Mouse (Mus musculus): ENCODE data around the gene BC024978. TPM values are rescaled to one million over a fixed set of nuclear protein-coding genes. Genes with fewer than 3 reads are reported as not detected.
A peak's percentile ranks its signal among the peaks of the same experiment; 100 is the strongest.

The BC024978 gene
- polyA plus RNA-seq (2014; fragmentation: Nextera tagmentation; extraction: Ambion mirVana), result 3.6 TPM in 2 replicates

DNA sequence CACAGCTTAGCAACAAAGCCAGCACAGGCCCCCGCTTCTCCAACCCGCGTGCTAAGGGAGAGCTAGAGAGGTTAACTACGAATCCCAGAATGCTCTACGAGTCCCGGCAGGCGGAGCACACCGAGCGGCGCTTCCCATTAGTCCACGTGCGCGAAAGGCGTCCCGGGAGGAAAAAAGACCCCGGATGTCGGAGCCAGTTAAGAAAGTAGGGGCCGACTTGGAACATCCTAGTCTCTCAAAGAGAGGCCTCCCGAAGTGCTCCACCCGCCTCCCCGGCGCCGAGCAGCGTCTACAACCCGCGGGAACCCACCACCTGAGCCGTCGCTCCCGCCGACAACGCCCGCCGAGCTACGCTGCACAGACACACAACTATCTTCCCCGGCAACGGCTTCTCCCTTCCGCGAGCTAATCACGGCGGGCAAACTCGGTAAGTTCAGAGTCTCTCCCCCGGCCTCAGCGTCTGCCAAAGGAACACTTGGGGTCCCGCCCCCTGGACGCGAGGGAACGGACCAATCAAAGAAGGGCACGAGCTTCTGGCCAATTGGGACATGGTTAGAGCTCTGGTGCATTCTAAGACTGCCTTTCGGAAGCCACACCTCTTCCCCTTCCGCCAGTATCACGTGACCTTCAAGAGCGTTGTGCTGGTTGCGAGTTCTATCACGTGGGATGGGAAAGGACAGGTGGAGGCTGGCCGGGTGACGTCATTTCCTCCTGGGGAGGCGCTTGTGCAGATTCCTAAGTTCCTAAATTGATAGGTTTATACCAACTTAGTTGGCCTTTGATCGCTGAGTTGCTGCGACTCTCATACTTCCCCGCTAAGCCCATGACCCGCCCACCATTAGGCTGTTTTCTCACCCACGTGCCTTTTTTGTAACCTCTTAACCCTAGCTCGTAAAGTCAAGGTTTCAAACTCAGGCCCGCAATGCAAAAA, at the start of gene BC024978, which contains the start of gene Snrpa:
Gene BC024978, plus strand, starts transcription at position 101 of the 931 bp plus-strand sequence.
Gene Snrpa, minus strand, starts transcription at position 591 of the 931 bp plus-strand sequence.
- H3K27ac ChIP-seq (ENCODE audit: low read depth, low read length), result peak within 1 kb of the TSS; percentile 96
- WGBS, result under 1% methylated on average over 61 of the region's 64 CpGs
- H3K4me1 ChIP-seq (ENCODE audit: control insufficient read depth, insufficient read depth, low read length), result peaks cover 18% of the 10 kb centered on the region
- peak within 1 kb of the TSS; percentile 79 for H3K4me3 ChIP-seq (ENCODE audit: low read depth, low read length)
- H3K36me3 ChIP-seq (ENCODE audit: control insufficient read depth, insufficient read depth, low read length), result peaks cover 16% of the 10 kb centered on the region
- no peaks in the 10 kb centered on the region for H3K9me3 ChIP-seq (ENCODE audit: control insufficient read depth, low read length)
- peak within 1 kb of the TSS; percentile 84 for H3K4me2 ChIP-seq (ENCODE audit: low read depth, low read length)
- ATAC-seq (ENCODE audit: low read depth), result peak; percentile 99
- no peaks in the 10 kb centered on the region for H3K27me3 ChIP-seq (ENCODE audit: control insufficient read depth, insufficient read depth, low read length)
- H3K9ac ChIP-seq (replicated peaks; ENCODE audit: low read depth, low read length), result peak within 1 kb of the TSS; percentile 75

DNA sequence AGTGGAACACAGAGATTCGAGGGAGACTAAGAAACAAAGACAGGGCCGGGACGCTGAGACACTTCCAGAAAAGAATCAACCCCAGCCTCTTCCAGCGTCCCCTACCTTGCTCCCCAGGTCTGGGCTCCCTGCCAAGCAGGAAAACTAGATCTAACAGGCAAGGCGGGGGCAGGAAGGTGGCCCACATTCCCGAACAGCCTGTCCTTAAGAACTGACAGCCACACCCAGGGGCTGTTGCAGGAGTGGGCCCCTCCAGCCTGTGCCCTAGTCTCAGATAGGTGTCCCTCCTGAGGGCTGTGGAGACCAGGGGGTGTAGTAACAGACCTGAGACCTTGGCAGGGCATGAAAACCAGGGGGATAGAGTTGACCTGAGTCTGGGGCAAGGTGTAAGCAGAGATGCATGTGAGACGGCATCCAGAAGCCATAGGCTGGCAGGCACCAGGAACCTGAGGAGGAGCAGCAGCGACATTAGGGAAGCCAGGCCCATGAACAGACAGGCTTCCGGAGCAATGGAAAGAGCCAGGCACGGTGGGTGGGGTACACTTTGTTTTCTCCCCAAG, 42.3 kb upstream of the BC024978 start, which contains the start of gene Cyp2t4:
Gene Cyp2t4, plus strand, starts transcription at position 510 of the 560 bp plus-strand sequence.
- ATAC-seq (ENCODE audit: low read depth), result no peak
- Histone ChIP-seq H3K9ac (replicated peaks; ENCODE audit: low read depth, low read length) (no peak within 1 kb of the TSS), H3K4me2 (ENCODE audit: low read depth, low read length) (no peak within 1 kb of the TSS), H3K27me3 (ENCODE audit: control insufficient read depth, insufficient read depth, low read length) (no peaks in the 10 kb centered on the region), H3K4me1 (ENCODE audit: control insufficient read depth, insufficient read depth, low read length) (no peaks in the 10 kb centered on the region), H3K9me3 (ENCODE audit: control insufficient read depth, low read length) (no peaks in the 10 kb centered on the region), H3K4me3 (ENCODE audit: low read depth, low read length) (no peak within 1 kb of the TSS), H3K27ac (ENCODE audit: low read depth, low read length) (no peak within 1 kb of the TSS), H3K36me3 (ENCODE audit: control insufficient read depth, insufficient read depth, low read length) (peaks cover 11% of the 10 kb centered on the region; the same call in 1 of the 2 replicates)
- WGBS, result 81% methylated on average over 10 of the region's 10 CpGs

DNA sequence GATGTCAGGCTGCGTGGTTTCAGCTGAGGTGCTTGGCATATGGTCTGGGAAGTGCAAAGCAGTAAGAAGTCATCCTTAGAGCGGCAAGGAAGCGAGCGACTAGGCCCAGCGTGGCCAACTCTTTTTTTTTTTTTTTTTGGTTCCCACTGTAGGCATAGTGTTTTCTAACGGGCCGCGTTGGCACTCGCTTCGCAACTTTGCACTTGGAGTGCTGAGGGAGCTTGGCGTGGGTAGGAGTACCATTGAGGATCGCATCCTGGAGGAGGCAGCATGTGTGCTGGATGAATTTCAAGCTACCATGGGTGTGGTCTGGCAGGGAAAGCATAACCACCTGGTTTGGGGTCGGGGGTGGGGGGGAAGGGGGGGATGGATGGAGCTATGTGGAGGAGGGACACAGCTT, 39.6 kb upstream of the BC024978 start:
- no peak for ATAC-seq (ENCODE audit: low read depth)
- peaks cover 27% of the 10 kb centered on the region for H3K36me3 ChIP-seq (ENCODE audit: control insufficient read depth, insufficient read depth, low read length)
- H3K4me3 ChIP-seq (ENCODE audit: low read depth, low read length), result no peak overlapping the region
- peaks cover 11% of the 10 kb centered on the region; the same call in 1 of the 2 replicates for H3K4me1 ChIP-seq (ENCODE audit: control insufficient read depth, insufficient read depth, low read length)
- no peak overlapping the region for H3K4me2 ChIP-seq (ENCODE audit: low read depth, low read length)
- H3K27me3 ChIP-seq (ENCODE audit: control insufficient read depth, insufficient read depth, low read length), result no peaks in the 10 kb centered on the region
- no peak overlapping the region for H3K27ac ChIP-seq (ENCODE audit: low read depth, low read length)
- no peak overlapping the region for H3K9ac ChIP-seq (replicated peaks; ENCODE audit: low read depth, low read length)
- H3K9me3 ChIP-seq (ENCODE audit: control insufficient read depth, low read length), result no peaks in the 10 kb centered on the region
- 85% methylated on average over 13 of the region's 13 CpGs for WGBS

DNA sequence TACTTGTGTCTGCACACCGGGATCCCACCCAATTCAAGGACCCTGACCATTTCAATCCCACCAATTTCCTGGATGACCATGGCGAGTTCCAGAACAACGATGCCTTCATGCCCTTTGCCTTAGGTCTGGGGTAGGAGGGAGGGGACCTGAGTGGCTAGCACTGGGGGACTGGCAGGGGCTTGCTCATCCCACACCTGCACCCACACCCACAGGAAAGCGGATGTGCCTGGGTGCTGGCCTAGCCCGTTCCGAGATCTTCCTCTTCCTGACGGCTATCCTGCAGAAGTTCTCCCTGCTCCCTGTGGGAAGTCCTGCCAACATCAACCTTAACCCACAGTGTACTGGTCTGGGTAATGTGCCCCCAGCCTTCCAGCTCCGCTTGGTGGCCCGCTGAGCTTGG, 37.4 kb upstream of the BC024978 start:
- Histone ChIP-seq H3K4me3 (ENCODE audit: low read depth, low read length) (no peak overlapping the region), H3K27ac (ENCODE audit: low read depth, low read length) (no peak overlapping the region), H3K27me3 (ENCODE audit: control insufficient read depth, insufficient read depth, low read length) (no peaks in the 10 kb centered on the region), H3K9ac (replicated peaks; ENCODE audit: low read depth, low read length) (no peak overlapping the region), H3K4me2 (ENCODE audit: low read depth, low read length) (no peak overlapping the region), H3K9me3 (ENCODE audit: control insufficient read depth, low read length) (no peaks in the 10 kb centered on the region), H3K36me3 (ENCODE audit: control insufficient read depth, insufficient read depth, low read length) (peaks cover 29% of the 10 kb centered on the region), H3K4me1 (ENCODE audit: control insufficient read depth, insufficient read depth, low read length) (peaks cover 31% of the 10 kb centered on the region)
- no peak for ATAC-seq (ENCODE audit: low read depth)
- WGBS, result 92% methylated on average over 9 of the region's 9 CpGs

DNA sequence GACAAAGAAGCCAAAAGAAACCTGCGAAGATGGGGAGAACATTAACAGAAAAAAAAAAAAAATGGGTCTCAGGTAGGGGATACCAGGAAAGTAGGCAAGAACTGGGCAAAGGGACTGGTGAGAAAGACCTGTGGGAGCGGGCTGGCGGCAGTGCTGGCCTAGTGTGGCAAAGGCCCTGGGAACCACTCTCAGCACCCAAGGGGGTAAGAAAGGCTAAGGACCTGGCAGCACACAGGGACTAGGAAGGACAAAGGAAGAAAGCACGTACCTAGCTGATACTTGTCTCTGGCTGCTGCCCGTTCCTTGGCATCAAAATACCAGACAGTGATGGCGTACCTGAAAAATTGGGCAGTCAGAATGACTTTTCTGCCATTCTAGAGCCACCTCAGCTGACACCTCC, 36.3 kb upstream of the BC024978 start:
- Histone ChIP-seq H3K9me3 (ENCODE audit: control insufficient read depth, low read length) (no peaks in the 10 kb centered on the region), H3K4me2 (ENCODE audit: low read depth, low read length) (no peak overlapping the region), H3K4me3 (ENCODE audit: low read depth, low read length) (no peak overlapping the region), H3K4me1 (ENCODE audit: control insufficient read depth, insufficient read depth, low read length) (peaks cover 42% of the 10 kb centered on the region), H3K27me3 (ENCODE audit: control insufficient read depth, insufficient read depth, low read length) (no peaks in the 10 kb centered on the region), H3K27ac (ENCODE audit: low read depth, low read length) (no peak overlapping the region), H3K9ac (replicated peaks; ENCODE audit: low read depth, low read length) (no peak overlapping the region), H3K36me3 (ENCODE audit: control insufficient read depth, insufficient read depth, low read length) (peaks cover 29% of the 10 kb centered on the region)
- 97% methylated on average over 6 of the region's 6 CpGs for WGBS
- no peak for ATAC-seq (ENCODE audit: low read depth)

DNA sequence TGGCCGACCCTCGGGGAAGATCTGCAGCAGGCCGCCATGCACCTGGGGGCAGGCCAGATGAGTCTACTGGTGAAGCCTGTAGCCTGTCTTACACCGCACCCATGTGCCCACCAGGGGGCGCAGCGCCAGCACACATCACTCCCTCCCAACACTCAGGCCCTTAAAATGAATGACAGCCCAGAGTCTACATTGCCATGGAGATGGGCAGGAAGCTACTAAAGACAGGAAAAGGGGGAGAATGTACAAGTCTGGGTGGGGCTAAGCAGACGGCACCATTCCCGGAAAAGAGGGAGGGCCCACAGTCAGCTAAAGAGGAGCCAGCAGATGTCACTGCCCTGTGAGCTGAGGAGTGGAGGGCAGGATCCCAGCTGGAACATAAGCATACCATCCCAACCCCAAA, 35.7 kb upstream of the BC024978 start:
- Histone ChIP-seq H3K9me3 (ENCODE audit: control insufficient read depth, low read length) (no peaks in the 10 kb centered on the region), H3K27ac (ENCODE audit: low read depth, low read length) (no peak overlapping the region; the same call in 1 of the 2 replicates), H3K36me3 (ENCODE audit: control insufficient read depth, insufficient read depth, low read length) (peaks cover 29% of the 10 kb centered on the region), H3K4me1 (ENCODE audit: control insufficient read depth, insufficient read depth, low read length) (peaks cover 48% of the 10 kb centered on the region), H3K4me3 (ENCODE audit: low read depth, low read length) (no peak overlapping the region), H3K9ac (replicated peaks; ENCODE audit: low read depth, low read length) (no peak overlapping the region), H3K27me3 (ENCODE audit: control insufficient read depth, insufficient read depth, low read length) (no peaks in the 10 kb centered on the region), H3K4me2 (ENCODE audit: low read depth, low read length) (no peak overlapping the region)
- ATAC-seq (ENCODE audit: low read depth), result peak; percentile 93
- WGBS, result 12% methylated on average over 8 of the region's 8 CpGs

DNA sequence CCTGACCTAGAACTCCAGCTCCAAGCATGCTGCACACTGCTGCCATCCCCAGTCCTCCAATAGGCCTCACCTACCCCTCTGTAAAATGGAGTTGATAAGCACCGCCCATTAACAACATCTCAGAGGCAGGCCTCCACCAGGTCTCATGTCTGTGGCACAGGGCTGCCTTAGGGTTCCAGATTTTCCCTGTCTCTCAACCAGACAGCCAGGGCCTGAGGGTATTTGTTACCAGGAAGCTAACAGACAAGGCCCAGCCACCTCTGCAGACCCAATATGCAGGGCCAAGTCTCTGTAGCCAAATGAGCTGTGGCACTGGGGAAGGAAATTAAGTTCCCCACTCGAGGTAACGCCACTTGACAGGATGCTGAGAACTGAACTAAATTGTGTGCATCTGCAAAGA, 34.7 kb upstream of the BC024978 start:
- no peak overlapping the region for H3K4me2 ChIP-seq (ENCODE audit: low read depth, low read length)
- H3K36me3 ChIP-seq (ENCODE audit: control insufficient read depth, insufficient read depth, low read length), result peaks cover 29% of the 10 kb centered on the region
- no peak overlapping the region for H3K9ac ChIP-seq (replicated peaks; ENCODE audit: low read depth, low read length)
- H3K9me3 ChIP-seq (ENCODE audit: control insufficient read depth, low read length), result no peaks in the 10 kb centered on the region
- H3K27me3 ChIP-seq (ENCODE audit: control insufficient read depth, insufficient read depth, low read length), result no peaks in the 10 kb centered on the region
- no peak overlapping the region for H3K4me3 ChIP-seq (ENCODE audit: low read depth, low read length)
- H3K4me1 ChIP-seq (ENCODE audit: control insufficient read depth, insufficient read depth, low read length), result peaks cover 56% of the 10 kb centered on the region
- no peak overlapping the region for H3K27ac ChIP-seq (ENCODE audit: low read depth, low read length)
- WGBS, result 86% methylated on average over 3 of the region's 3 CpGs
- no peak for ATAC-seq (ENCODE audit: low read depth)

DNA sequence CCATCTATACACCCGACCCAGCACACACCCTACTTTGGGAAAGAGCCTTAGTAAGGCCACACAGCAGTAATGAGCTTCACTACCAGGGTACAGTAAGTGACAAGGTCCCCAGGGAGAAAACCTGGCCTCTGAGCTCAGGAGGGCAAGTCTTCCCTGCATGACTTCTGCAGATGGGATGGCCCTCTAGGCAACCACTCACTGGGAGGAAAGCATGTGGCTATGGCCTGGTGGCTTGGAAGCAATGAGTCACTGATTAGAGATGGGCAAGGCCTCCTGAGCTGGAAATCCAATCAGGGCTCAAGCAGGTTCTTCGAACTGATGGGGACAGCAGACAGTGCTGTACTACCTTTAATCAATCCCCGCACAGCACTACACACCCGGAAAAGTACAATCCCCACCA, 33.8 kb upstream of the BC024978 start:
- Histone ChIP-seq H3K9me3 (ENCODE audit: control insufficient read depth, low read length) (no peaks in the 10 kb centered on the region), H3K4me1 (ENCODE audit: control insufficient read depth, insufficient read depth, low read length) (peaks cover 56% of the 10 kb centered on the region), H3K4me3 (ENCODE audit: low read depth, low read length) (no peak overlapping the region), H3K27me3 (ENCODE audit: control insufficient read depth, insufficient read depth, low read length) (no peaks in the 10 kb centered on the region), H3K4me2 (ENCODE audit: low read depth, low read length) (no peak overlapping the region), H3K9ac (replicated peaks; ENCODE audit: low read depth, low read length) (no peak overlapping the region), H3K36me3 (ENCODE audit: control insufficient read depth, insufficient read depth, low read length) (peaks cover 29% of the 10 kb centered on the region), H3K27ac (ENCODE audit: low read depth, low read length) (no peak overlapping the region)
- no peak for ATAC-seq (ENCODE audit: low read depth)
- WGBS, result 88% methylated on average over 4 of the region's 4 CpGs
